Mouse (Mus musculus) limb, embryonic 13.5 days (tissue): ENCODE data around the gene Kncn. TPM values are rescaled to one million over a fixed set of nuclear protein-coding genes. Genes with fewer than 3 reads are reported as not detected.

ENCODE experiments used
- ATAC-seq: fragments of 200-750 bp; cut with Nextera tagmentation; 2 replicates; pipeline ENCODE4 v1.8.0; 2017; ENCODE audit warnings: low read depth, moderate number of reproducible peaks, moderate TSS enrichment; ENCODE audit not compliant: low FRiP score
- H3K27ac ChIP-seq: fragments of 300-500 bp; sonication (generic); 2 replicates; pipeline ENCODE4 v1.5.1; 2015; ENCODE audit warnings: inconsistent platforms, mild to moderate bottlenecking, moderate library complexity
- H3K27me3 ChIP-seq: fragments of 300-500 bp; sonication (generic); 2 replicates; pipeline ENCODE4 v1.6.1; 2015; ENCODE audit warnings: mild to moderate bottlenecking, inconsistent platforms
- H3K36me3 ChIP-seq: fragments of 300-500 bp; sonication (generic); 2 replicates; pipeline ENCODE4 v1.6.1; 2015; ENCODE audit warnings: inconsistent platforms, mild to moderate bottlenecking, moderate library complexity
- H3K4me1 ChIP-seq: fragments of 300-500 bp; sonication (generic); 2 replicates; pipeline ENCODE4 v1.6.1; 2015; ENCODE audit warnings: inconsistent platforms
- H3K4me2 ChIP-seq: fragments of 300-500 bp; sonication (generic); replicated peaks from 2 replicates; pipeline ENCODE4 v1.6.1; 2015; ENCODE audit warnings: inconsistent platforms, mild to moderate bottlenecking, moderate library complexity
- H3K4me3 ChIP-seq: fragments of 300-500 bp; sonication (generic); 2 replicates; pipeline ENCODE4 v1.5.1; 2015; ENCODE audit warnings: moderate library complexity, mild to moderate bottlenecking, inconsistent platforms
- H3K9ac ChIP-seq: fragments of 300-500 bp; sonication (generic); 2 replicates; pipeline ENCODE4 v1.6.1; 2015; ENCODE audit warnings: mild to moderate bottlenecking, inconsistent platforms
- H3K9me3 ChIP-seq: fragments of 300-500 bp; sonication (generic); 2 replicates; pipeline ENCODE4 v1.6.1; 2016; ENCODE audit warnings: inconsistent platforms
- WGBS: fragments of 180-500 bp; shearing (Covaris S2); methylation state at CpG from one replicate; pipeline ENCODE4 v1.1.7; 2015; 5-methylcytosine and 5-hydroxymethylcytosine counted together
- polyA plus RNA-seq: library from polyadenylated mRNA; unstranded; fragments of >200 nt; fragmentation: Nextera tagmentation; extraction: Ambion mirVana; gene quantifications from 2 replicates; pipeline ENCODE4 v1.2.1, GENCODE M21; 2015

Gene Kncn
- not detected in 2 replicates for polyA plus RNA-seq

DNA sequence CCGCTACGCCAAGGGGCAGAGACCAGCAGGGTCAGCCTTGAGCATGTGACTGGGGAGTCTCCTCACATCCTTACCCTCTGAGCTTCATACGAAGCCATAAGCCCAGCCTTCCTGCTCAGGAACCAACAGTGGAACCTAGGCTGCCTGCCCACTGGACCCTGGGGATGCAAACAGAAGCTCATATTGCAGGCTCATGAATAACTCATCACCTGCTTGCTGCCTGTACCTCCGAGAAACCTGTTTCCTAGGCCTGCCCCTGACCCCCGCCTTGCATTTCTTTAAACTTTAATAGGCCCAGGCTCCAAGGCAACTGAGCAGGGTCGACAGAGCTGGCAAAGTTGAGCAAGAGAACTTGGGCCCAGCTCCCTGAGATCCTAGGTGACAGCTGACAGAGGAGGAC lies at the start of gene Kncn:
Gene Kncn, plus strand, starts transcription at position 379 of the 400 bp plus-strand sequence.
- no peak for ATAC-seq
- Histone ChIP-seq H3K9ac (no peak within 1 kb of the TSS), H3K36me3 (no peaks in the 10 kb centered on the region), H3K4me1 (no peaks in the 10 kb centered on the region), H3K9me3 (no peaks in the 10 kb centered on the region), H3K4me3 (no peak within 1 kb of the TSS), H3K27ac (no peak within 1 kb of the TSS), H3K4me2 (no peak within 1 kb of the TSS), H3K27me3 (peaks cover 17% of the 10 kb centered on the region)
- WGBS, result 61% methylated on average over 6 of the region's 6 CpGs

DNA sequence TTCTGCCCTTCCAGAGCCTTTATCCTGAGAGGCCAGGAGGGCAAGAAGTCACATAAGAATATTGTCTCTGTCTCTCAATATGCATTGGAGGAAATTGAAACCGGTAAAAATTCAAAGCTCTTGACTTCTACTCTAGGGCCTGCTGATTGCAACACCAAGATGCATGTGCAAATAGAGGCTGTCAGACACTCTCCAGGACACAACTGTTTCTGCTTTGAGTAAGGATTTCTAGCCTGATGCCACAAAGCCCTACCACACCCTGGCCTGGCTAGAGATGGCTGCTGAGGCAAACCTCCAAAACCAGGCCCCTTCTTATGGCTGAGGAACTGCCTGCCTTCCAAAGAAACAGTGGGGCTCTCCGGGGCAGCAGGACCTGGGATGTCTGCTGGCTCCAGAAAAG lies 48.6 kb upstream of the Kncn start:
- Histone ChIP-seq H3K36me3 (peaks cover 43% of the 10 kb centered on the region), H3K27ac (no peak overlapping the region), H3K9ac (no peak overlapping the region), H3K9me3 (no peaks in the 10 kb centered on the region), H3K4me2 (no peak overlapping the region), H3K4me1 (peaks cover 8% of the 10 kb centered on the region), H3K27me3 (no peaks in the 10 kb centered on the region), H3K4me3 (no peak overlapping the region)
- no peak for ATAC-seq
- 78% methylated on average over 2 of the region's 2 CpGs for WGBS

DNA sequence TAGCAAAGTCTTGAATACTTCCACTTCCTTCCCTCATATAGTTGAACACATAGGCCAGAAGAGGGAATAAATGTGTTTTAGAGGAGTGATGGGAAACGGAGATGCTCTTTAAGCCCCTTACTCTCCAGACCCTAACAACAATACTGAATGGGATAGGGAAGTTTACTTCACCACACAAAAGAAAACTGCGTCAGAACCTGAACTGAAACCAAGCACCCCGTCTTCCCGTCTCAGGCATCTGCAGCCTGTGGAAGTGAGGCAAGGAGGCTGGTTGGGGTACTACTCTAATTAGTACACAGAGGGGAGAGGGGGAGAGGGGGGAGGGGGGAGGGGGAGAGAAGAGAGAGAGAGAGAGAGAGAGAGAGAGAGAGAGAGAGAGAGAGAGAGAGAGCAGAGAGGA lies 46.0 kb upstream of the Kncn start:
- Histone ChIP-seq H3K4me1 (peaks cover 12% of the 10 kb centered on the region), H3K27ac (no peak overlapping the region), H3K9me3 (no peaks in the 10 kb centered on the region), H3K4me3 (no peak overlapping the region), H3K9ac (no peak overlapping the region), H3K36me3 (peaks cover 19% of the 10 kb centered on the region), H3K27me3 (no peaks in the 10 kb centered on the region), H3K4me2 (peak overlapping the region; percentile 64)
- 80% methylated on average over 4 of the region's 4 CpGs for WGBS
- no peak for ATAC-seq

DNA sequence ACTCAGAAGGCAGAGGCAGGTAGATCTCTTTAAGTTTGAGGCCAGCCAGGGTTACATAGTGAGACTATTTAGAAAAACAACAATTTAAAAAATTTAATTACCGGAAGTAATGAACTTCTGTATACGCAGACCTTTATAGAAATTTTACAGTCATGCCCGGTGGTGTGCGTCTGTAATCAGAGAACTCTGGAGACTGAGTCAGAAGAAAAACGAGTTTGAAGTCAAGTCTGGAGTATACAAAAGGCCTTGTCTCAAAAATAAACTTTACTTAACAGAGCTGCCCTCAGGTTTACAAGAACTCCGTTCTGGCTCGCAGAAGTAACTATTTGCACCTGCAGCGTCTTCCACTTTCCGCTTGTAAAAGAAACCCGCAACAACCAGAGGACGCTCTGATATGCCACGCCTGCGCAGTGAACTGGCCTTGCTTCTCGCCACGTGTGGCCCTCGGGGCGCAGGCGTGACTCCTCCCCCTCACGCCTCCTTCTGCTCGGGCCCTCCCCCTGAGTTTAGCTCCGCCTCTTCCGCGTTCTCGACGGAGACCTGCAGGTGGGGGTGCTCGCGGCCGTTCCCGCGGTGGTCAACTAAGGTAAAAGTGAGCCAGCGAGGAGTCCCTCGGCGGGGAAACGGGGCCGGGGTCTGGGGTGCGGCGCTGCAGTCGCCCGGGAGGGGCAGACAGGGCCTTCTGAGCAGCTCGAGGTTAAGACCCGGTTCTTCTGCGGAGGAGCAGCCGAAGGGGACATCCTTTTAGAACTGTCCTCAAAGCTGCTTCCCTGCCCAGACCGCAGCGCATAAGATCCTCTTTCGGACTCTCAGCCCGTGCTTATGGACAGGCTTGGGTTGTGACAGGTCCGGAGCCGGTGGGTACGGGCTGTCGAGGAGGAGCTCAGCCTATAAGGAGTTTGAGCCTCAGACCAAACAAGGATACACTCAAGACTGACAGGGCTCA lies 45.2 kb upstream of the Kncn start, which contains the start of gene Mknk1:
Gene Mknk1, plus strand, starts transcription at position 503 of the 946 bp plus-strand sequence.
- Histone ChIP-seq H3K9ac (peak within 1 kb of the TSS; percentile 73), H3K4me1 (peaks cover 16% of the 10 kb centered on the region), H3K9me3 (no peaks in the 10 kb centered on the region), H3K27me3 (no peaks in the 10 kb centered on the region), H3K36me3 (peaks cover 11% of the 10 kb centered on the region), H3K27ac (0 out of 2 replicates have a peak within 1 kb of the TSS, but pooled peaks have one; percentile 40), H3K4me3 (peak within 1 kb of the TSS; percentile 62), H3K4me2 (peak within 1 kb of the TSS; percentile 64)
- WGBS, result 2% methylated on average over 51 of the region's 51 CpGs
- peak; percentile 95 for ATAC-seq

DNA sequence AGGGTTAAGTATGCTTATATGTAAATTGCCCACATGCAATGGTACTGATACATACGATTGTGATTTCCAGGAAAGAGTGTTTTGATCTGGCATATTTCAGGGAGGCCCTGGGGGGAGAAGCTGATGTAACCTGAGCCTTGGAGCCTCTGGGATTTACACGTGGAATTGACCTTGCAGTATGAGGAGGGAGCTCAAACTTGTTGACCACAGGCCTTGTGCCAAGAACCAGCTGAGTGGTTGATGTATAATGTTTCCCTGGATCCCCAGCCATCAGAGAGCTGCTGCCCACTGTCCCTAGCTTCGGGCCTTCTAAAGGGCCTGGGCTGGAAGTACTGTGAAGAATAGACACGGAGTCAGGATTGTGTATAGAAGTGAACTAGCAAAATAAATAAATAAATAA lies 44.2 kb upstream of the Kncn start:
- Histone ChIP-seq H3K27me3 (no peaks in the 10 kb centered on the region), H3K9me3 (no peaks in the 10 kb centered on the region), H3K4me1 (peaks cover 16% of the 10 kb centered on the region), H3K9ac (peak overlapping the region; percentile 73), H3K4me3 (peak overlapping the region; percentile 62), H3K27ac (no peak overlapping the region), H3K36me3 (0 out of 2 replicates have a peak, but pooled peaks cover 4% of the 10 kb centered on the region), H3K4me2 (peak overlapping the region; percentile 64)
- WGBS, result 51% methylated on average over 4 of the region's 4 CpGs
- ATAC-seq, result no peak

DNA sequence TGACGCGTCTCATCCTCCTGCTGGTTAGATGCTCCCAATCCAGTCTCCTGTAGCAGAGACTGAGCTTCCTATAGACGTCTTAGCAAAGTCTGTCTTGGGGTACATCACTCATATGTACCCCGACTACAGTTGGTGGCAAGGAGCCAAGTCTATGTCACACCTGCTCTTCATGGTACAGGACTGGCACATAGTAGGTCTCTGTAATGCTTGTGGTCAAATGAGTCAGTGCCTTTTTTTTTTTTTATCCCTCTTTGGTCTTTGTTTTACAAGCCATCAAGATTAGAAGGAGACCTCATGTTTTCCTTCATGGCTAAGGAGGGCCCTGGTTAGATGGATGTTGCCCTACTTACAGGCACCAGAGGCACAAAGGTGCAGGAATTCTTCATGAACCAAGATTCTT lies 43.4 kb upstream of the Kncn start:
- 92% methylated on average over 4 of the region's 4 CpGs for WGBS

DNA sequence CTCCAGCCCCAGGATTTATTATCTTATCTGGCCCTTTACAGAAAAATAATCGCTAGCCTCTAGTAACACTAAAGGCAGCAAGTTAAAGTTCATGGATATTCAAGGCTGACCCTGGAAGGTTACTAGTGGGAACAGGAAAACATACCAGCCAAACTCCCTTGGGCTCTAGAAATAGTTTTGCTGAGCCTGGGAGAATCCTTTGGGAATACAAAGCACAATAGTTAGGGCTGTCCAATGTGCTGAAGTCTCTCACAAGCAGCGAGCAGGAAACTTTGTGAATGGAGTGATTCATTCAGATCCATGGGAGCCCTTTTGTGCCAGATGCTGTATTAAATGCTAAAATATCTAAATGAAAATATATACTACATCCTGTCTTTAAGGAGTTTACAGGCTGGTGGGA lies 37.5 kb upstream of the Kncn start:
- Histone ChIP-seq H3K9ac (no peak overlapping the region), H3K36me3 (peaks cover 37% of the 10 kb centered on the region), H3K4me2 (no peak overlapping the region), H3K4me1 (peaks cover 16% of the 10 kb centered on the region; the same call in 1 of the 2 replicates), H3K4me3 (no peak overlapping the region), H3K27ac (no peak overlapping the region), H3K9me3 (no peaks in the 10 kb centered on the region), H3K27me3 (0 out of 2 replicates have a peak, but pooled peaks cover 2% of the 10 kb centered on the region)
- ATAC-seq, result no peak
- whole genome bisulfite sequencing, result 58% methylated on average over 2 of the region's 2 CpGs

More for the DNA sequence above, 43.4 kb upstream of the Kncn start:
- no peak overlapping the region for H3K27ac ChIP-seq
- H3K36me3 ChIP-seq, result no peaks in the 10 kb centered on the region
- ATAC-seq, result no peak
- no peaks in the 10 kb centered on the region for H3K27me3 ChIP-seq
- H3K9me3 ChIP-seq, result no peaks in the 10 kb centered on the region
- H3K4me1 ChIP-seq, result peaks cover 16% of the 10 kb centered on the region
- no peak overlapping the region for H3K4me2 ChIP-seq
- no peak overlapping the region for H3K4me3 ChIP-seq
- no peak overlapping the region for H3K9ac ChIP-seq

DNA sequence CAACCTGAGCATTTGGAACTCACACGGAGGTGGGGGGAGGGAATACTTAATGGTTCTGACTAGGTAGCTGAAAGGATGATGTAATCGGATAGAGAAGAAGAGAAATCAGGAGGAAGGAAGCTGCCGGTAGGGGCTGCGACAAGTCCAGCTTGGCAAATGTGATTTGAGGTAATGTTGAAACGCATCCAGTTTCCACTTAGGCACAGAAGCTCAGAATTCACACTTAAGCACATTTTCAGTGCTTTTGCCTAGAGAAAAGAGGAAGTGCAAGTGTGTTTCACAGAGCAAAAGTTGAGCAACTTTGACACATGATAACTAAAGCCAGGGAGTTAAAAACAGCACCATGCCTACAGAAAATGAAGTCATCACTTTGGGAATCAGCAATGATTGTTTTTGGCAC lies 36.8 kb upstream of the Kncn start:
- ATAC-seq, result no peak
- Histone ChIP-seq H3K9me3 (no peaks in the 10 kb centered on the region), H3K4me2 (no peak overlapping the region), H3K36me3 (peaks cover 44% of the 10 kb centered on the region), H3K4me1 (peaks cover 16% of the 10 kb centered on the region; the same call in 1 of the 2 replicates), H3K9ac (no peak overlapping the region), H3K4me3 (no peak overlapping the region), H3K27ac (no peak overlapping the region), H3K27me3 (0 out of 2 replicates have a peak, but pooled peaks cover 2% of the 10 kb centered on the region)
- 56% methylated on average over 5 of the region's 5 CpGs for WGBS

DNA sequence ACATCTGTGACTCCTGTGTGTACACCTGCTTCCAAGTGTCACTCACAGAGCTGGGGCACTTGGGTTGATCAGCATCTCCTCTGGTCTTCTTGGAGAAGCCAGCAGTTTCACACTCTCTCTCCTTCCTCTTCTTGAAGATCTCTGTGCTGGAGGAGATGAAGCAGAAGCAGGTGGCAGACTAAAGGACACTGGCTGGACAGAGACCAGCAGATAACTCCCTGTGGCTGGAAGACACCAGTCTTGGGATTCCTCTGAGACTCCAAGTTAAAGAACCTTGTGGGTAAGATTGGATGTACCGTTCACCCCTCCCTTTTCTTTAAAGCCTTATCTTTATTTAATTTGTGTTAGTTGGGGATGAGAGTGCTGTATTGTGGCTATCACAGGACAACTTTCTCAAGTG lies 36.1 kb upstream of the Kncn start:
- no peak for ATAC-seq
- H3K4me2 ChIP-seq, result no peak overlapping the region
- H3K27ac ChIP-seq, result no peak overlapping the region
- 93% methylated on average over 1 of the region's 1 CpGs for WGBS
- H3K4me1 ChIP-seq, result peaks cover 16% of the 10 kb centered on the region; the same call in 1 of the 2 replicates
- H3K9me3 ChIP-seq, result no peaks in the 10 kb centered on the region
- no peak overlapping the region for H3K9ac ChIP-seq
- 0 out of 2 replicates have a peak, but pooled peaks cover 2% of the 10 kb centered on the region for H3K27me3 ChIP-seq
- no peak overlapping the region for H3K4me3 ChIP-seq
- H3K36me3 ChIP-seq, result peaks cover 51% of the 10 kb centered on the region

DNA sequence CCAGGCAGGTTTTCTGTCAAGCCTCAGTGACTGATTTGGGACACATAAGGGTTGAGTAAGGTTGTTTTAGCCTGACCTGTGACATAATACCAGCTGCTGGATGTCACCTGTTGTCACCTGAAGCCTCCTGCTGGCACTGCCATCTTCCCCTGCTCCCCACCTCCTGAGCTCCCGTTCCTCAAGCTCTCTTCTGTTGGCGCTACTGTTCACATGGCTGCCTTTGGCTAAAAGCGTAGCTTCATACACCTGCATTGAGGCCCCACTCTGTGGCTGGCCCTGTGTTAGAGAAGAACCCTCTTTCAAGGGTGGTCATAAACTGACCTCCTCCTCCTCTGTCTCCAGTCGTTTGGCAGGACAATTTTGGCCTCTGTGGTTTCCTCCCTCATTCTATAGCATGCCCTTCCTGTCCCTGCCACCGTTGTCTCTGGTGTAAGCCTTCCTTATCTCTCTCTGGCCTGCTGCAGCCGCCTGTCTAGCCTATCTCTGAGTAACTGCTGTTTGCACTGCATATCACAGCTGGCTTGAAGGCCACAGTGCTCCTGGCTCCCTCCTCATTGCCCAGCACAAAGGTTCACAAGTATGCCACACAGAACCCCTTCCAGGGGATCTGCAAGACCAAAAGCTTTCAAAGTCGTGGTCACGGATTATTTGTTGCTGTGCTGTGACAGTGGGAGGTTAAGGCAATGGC lies 35.1 kb upstream of the Kncn start:
- H3K4me1 ChIP-seq, result peaks cover 18% of the 10 kb centered on the region
- H3K27me3 ChIP-seq, result 0 out of 2 replicates have a peak, but pooled peaks cover 2% of the 10 kb centered on the region
- 63% methylated on average over 8 of the region's 8 CpGs for WGBS
- H3K36me3 ChIP-seq, result peaks cover 55% of the 10 kb centered on the region
- H3K9ac ChIP-seq, result no peak overlapping the region
- no peak for ATAC-seq
- no peak overlapping the region for H3K4me2 ChIP-seq
- no peak overlapping the region for H3K4me3 ChIP-seq
- H3K9me3 ChIP-seq, result no peaks in the 10 kb centered on the region
- no peak overlapping the region for H3K27ac ChIP-seq

DNA sequence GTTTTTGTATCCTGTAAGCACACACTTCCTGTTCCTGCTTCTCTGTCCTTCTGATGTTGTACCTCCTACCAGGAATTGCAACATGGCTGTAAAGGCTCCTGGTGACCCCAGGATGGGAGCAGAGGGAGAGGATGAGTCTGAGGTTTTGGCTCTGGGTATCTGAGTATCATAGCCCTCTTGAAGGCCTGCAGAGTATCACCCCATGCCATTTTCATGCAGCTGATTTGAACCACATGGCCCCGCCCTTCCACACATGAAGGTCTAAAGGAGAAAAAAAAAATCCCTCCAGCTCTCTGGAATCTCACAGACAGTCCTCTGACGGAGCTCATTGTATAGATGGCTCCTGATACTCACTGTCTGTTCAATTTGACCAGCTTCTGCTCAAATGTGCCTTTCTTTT lies 34.1 kb upstream of the Kncn start:
- Histone ChIP-seq H3K27me3 (0 out of 2 replicates have a peak, but pooled peaks cover 2% of the 10 kb centered on the region), H3K4me1 (peaks cover 28% of the 10 kb centered on the region), H3K4me3 (no peak overlapping the region), H3K4me2 (no peak overlapping the region), H3K9me3 (no peaks in the 10 kb centered on the region), H3K27ac (no peak overlapping the region), H3K9ac (no peak overlapping the region), H3K36me3 (peaks cover 57% of the 10 kb centered on the region)
- no peak for ATAC-seq
- WGBS, result 76% methylated on average over 2 of the region's 2 CpGs

DNA sequence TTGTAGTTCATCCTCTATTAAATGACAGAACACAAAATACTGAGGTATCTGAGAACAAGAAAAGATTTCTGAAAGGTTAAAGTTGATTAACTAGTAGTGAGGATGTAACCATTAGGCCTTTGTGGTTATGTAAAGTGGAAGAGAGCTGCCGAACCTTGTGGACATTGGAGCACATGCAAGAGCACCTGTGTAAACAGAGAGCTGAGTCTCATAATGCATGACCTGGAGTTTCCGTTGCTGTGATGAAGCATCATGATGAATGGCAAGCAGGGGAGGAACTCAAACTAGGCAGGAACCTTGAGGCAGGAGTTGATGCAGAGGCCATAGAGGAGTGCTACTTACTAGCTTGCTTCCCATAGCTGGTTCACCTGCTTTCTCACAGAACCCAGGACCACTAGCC lies 33.6 kb upstream of the Kncn start:
- 58% methylated on average over 2 of the region's 2 CpGs for WGBS
- peaks cover 33% of the 10 kb centered on the region for H3K4me1 ChIP-seq
- H3K9ac ChIP-seq, result no peak overlapping the region
- H3K27ac ChIP-seq, result no peak overlapping the region
- no peak overlapping the region for H3K4me3 ChIP-seq
- H3K9me3 ChIP-seq, result no peaks in the 10 kb centered on the region
- H3K27me3 ChIP-seq, result 0 out of 2 replicates have a peak, but pooled peaks cover 2% of the 10 kb centered on the region
- H3K36me3 ChIP-seq, result peaks cover 57% of the 10 kb centered on the region
- no peak overlapping the region for H3K4me2 ChIP-seq
- ATAC-seq, result no peak
